Mouse (Mus musculus): ENCODE data around the gene Defb43.

DNA sequence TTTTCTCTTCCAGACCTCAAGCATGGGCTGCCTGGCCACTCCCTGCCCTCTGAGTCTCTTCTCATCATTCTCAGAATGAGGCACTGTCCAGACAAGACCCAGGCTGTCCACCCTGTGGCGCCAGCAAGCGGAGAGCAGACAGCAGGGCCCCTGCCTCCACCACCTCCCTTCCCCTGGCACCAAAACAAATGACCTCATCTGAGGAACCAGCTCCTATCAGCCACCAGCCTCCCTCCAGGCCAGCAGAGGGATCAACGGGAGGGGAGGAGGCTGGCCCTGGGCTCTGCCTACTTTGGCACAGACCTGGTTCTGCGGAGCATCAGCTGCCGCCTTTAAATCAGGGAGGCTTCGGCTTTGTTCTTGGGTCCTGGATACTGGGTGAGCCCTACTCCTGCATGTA is 43.2 kb downstream of the Defb43 start:
- no peak for TF ChIP-seq GATA1 (IDR thresholded peaks at IDR 0.05; ENCODE audit: low read length)
- TF ChIP-seq TAL1 (IDR thresholded peaks at IDR 0.05; ENCODE audit: low read length) = no peak

All from erythroblast, embryonic 14.5 days (primary cell).